ENCODE assay signal across 7 mouse cellular contexts in genomic region chr2:31572915-31573635, GRCm38 (mm10). TPM values are rescaled to one million over a fixed set of nuclear protein-coding genes. Genes with fewer than 3 reads are reported as not detected.
DNase-seq lines count a peak whose midpoint lies in the region; ATAC-seq and TF ChIP-seq lines count a peak whose summit lies in the region.

No protein-coding gene starts in this region.

- peak; percentile 30 for DNase-seq in lung, embryonic 14.5 days
- no peak for DNase-seq in lung, postnatal 25 days (ENCODE audit: low spot score)
- DNase-seq in kidney, postnatal 0 days (ENCODE audit: low spot score), result peak; percentile 15
- DNase-seq in thymus, postnatal 0 days (ENCODE audit: low spot score), result no peak

- peak overlapping the region; percentile 98 for H3K4me3 ChIP-seq in lung, embryonic 14.5 days (ENCODE audit: low read depth, low read length)
- H3K4me3 ChIP-seq in bone marrow, adult 2 months (replicated peaks; ENCODE audit: control insufficient read depth, low read depth, low read length), result peak overlapping the region; percentile 72
- H3K4me3 ChIP-seq in kidney, postnatal 0 days (replicated peaks; ENCODE audit: low read depth, low read length), result peak overlapping the region; percentile 76
- H3K4me3 ChIP-seq in midbrain, embryonic 15.5 days, result peak overlapping the region; percentile 80

- no peaks in the 10 kb centered on the region for H3K9me3 ChIP-seq in lung, embryonic 14.5 days (ENCODE audit: low read depth, low read length)
- H3K9me3 ChIP-seq in kidney, postnatal 0 days (replicated peaks; ENCODE audit: low read length), result no peaks in the 10 kb centered on the region
- H3K9me3 ChIP-seq in midbrain, embryonic 15.5 days, result no peaks in the 10 kb centered on the region

- WGBS in lung, embryonic 14.5 days, result under 1% methylated on average over 41 of the region's 41 CpGs
- WGBS in bone marrow, adult 2 months, result 3% methylated on average over 41 of the region's 41 CpGs
- WGBS in kidney, postnatal 0 days, result 2% methylated on average over 41 of the region's 41 CpGs
- 2% methylated on average over 41 of the region's 41 CpGs for WGBS in midbrain, embryonic 15.5 days

- peak overlapping the region; percentile 81 for H3K4me2 ChIP-seq in lung, embryonic 14.5 days
- H3K4me2 ChIP-seq in kidney, postnatal 0 days (ENCODE audit: low read length), result peak overlapping the region; percentile 65
- H3K4me2 ChIP-seq in midbrain, embryonic 15.5 days, result peak overlapping the region; percentile 89

- 0 out of 2 replicates have a peak, but pooled peaks cover 14% of the 10 kb centered on the region for H3K36me3 ChIP-seq in lung, embryonic 14.5 days (ENCODE audit: insufficient read depth)
- H3K36me3 ChIP-seq in kidney, postnatal 0 days (ENCODE audit: insufficient read depth, low read length), result peaks cover 2% of the 10 kb centered on the region; the same call in 1 of the 2 replicates
- H3K36me3 ChIP-seq in midbrain, embryonic 15.5 days (replicated peaks), result no peaks in the 10 kb centered on the region

- peak overlapping the region; percentile 95 for H3K9ac ChIP-seq in lung, embryonic 14.5 days
- peak overlapping the region; percentile 91 for H3K9ac ChIP-seq in kidney, postnatal 0 days (ENCODE audit: low read depth, low read length)
- H3K9ac ChIP-seq in midbrain, embryonic 15.5 days, result peak overlapping the region; percentile 84

- TF ChIP-seq CTCF in lung, embryonic 14.5 days (IDR thresholded peaks at IDR 0.05; ENCODE audit: low read depth), result no peak
- no peak for TF ChIP-seq CTCF in bone marrow, adult 2 months (IDR thresholded peaks at IDR 0.05; ENCODE audit: control insufficient read depth, insufficient read depth, low read length)
- no peak for TF ChIP-seq CTCF in kidney, postnatal 0 days (IDR thresholded peaks at IDR 0.05; ENCODE audit: low read depth)

- no peaks in the 10 kb centered on the region for H3K27me3 ChIP-seq in lung, embryonic 14.5 days (ENCODE audit: insufficient read depth, low read length)
- H3K27me3 ChIP-seq in kidney, postnatal 0 days (ENCODE audit: insufficient read depth, low read length), result no peaks in the 10 kb centered on the region
- no peaks in the 10 kb centered on the region; the same call in 1 of the 2 replicates for H3K27me3 ChIP-seq in midbrain, embryonic 15.5 days (replicated peaks)

- ATAC-seq in lung, embryonic 14.5 days (ENCODE audit: insufficient read depth), result peak; percentile 47
- peak; percentile 60; the same call in 1 of the 2 replicates for ATAC-seq in erythroid progenitor cell, adult 5-6 weeks (replicated peaks; ENCODE audit: low FRiP score, poor library complexity, severe bottlenecking)
- ATAC-seq in kidney, postnatal 0 days (replicated peaks; ENCODE audit: low FRiP score, low read depth), result no peak
- ATAC-seq in midbrain, embryonic 15.5 days (replicated peaks), result peak; percentile 59

- peaks cover 10% of the 10 kb centered on the region for H3K4me1 ChIP-seq in lung, embryonic 14.5 days (ENCODE audit: insufficient read depth)
- H3K4me1 ChIP-seq in bone marrow, adult 2 months (ENCODE audit: control insufficient read depth, insufficient read depth, low read length), result no peaks in the 10 kb centered on the region; the same call in 1 of the 2 replicates
- peaks cover 10% of the 10 kb centered on the region for H3K4me1 ChIP-seq in kidney, postnatal 0 days (replicated peaks; ENCODE audit: insufficient read depth, low read length)
- H3K4me1 ChIP-seq in midbrain, embryonic 15.5 days, result peaks cover 23% of the 10 kb centered on the region

- peak overlapping the region; percentile 86 for H3K27ac ChIP-seq in lung, embryonic 14.5 days (ENCODE audit: low read depth)
- H3K27ac ChIP-seq in bone marrow, adult 2 months (ENCODE audit: control insufficient read depth, insufficient read depth, low read depth, low read length, poor library complexity), result peak overlapping the region; percentile 13; the same call in 1 of the 2 replicates
- H3K27ac ChIP-seq in kidney, postnatal 0 days, result peak overlapping the region; percentile 92
- peak overlapping the region; percentile 86 for H3K27ac ChIP-seq in midbrain, embryonic 15.5 days

- no peak for TF ChIP-seq POLR2A in bone marrow, adult 2 months (IDR thresholded peaks at IDR 0.05; ENCODE audit: borderline replicate concordance, control insufficient read depth, low read depth, low read length)

RNA-seq across cellular contexts. Expression of gene Fubp3, which starts 0.6 kb away (rescaled TPM):
- 86.2 and 89.5 TPM in 2 replicates for polyA plus RNA-seq in lung, embryonic 14.5 days (2014; fragmentation: Nextera tagmentation; extraction: Ambion mirVana)
- 9.0 and 39.8 TPM in 2 replicates for polyA plus RNA-seq in bone marrow, adult 2 months (2011; ENCODE audit: insufficient read depth, insufficient read length, low replicate concordance, missing spikeins)
- 3.4 and 3.6 TPM in 2 replicates for total RNA-seq in erythroid progenitor cell, adult 5-6 weeks (2015; ENCODE audit: low replicate concordance)
- 3.6 and 5.0 TPM in 2 replicates for total RNA-seq in erythroid progenitor cell, adult 5-6 weeks (2017; ENCODE audit: low replicate concordance)
- polyA plus RNA-seq in kidney, postnatal 0 days (2015; fragmentation: Nextera tagmentation; extraction: Ambion mirVana), result 83.2 and 87.5 TPM in 2 replicates
- polyA plus RNA-seq in midbrain, embryonic 15.5 days (2015; fragmentation: Nextera tagmentation; extraction: Ambion mirVana), result 46.2 and 47.4 TPM in 2 replicates
- polyA plus RNA-seq in thymus, postnatal 0 days (2015; fragmentation: Nextera tagmentation; extraction: Ambion mirVana), result 64.9 and 72.1 TPM in 2 replicates

Comparison
In these comparisons a context has a peak if more than half of its experiments do, and no peak if none do; other contexts are left out.
1. DNase-seq: peak in lung, embryonic 14.5 days (single experiment) and kidney, postnatal 0 days (single experiment); none in lung, postnatal 25 days (single experiment) and thymus, postnatal 0 days (single experiment).
2. H3K27ac ChIP-seq: peak in every context shown above with its lines; median percentile 92 in kidney, postnatal 0 days; 86 in lung, embryonic 14.5 days; 86 in midbrain, embryonic 15.5 days; 13 in bone marrow, adult 2 months.
3. Peak in every context shown above with its lines, with median percentiles within 50 percentile points of each other: H3K4me2 ChIP-seq, H3K4me3 ChIP-seq and H3K9ac ChIP-seq.